Mouse (Mus musculus) monocyte, adult 5-6 weeks (primary cell): Measurements from ENCODE around the gene Gm45062. TPM values are rescaled to one million over a fixed set of nuclear protein-coding genes. Genes with fewer than 3 reads are reported as not detected.

Source experiments
- ATAC-seq: fragments of 153-309, 156-312 bp; replicated peaks from 2 replicates; pipeline ENCODE4 v1.8.0; 2017; ENCODE audit warnings: mild to moderate bottlenecking; ENCODE audit not compliant: low TSS enrichment, insufficient number of reproducible peaks, severe bottlenecking, poor library complexity, low FRiP score
- total RNA-seq: library from RNA; stranded (forward); fragments of 200-1000, 200-491, 200-594 nt; gene quantifications from 3 replicates; pipeline ENCODE4 v1.2.3, GENCODE M21; 2017

The Gm45062 gene
- total RNA-seq, 1 experiment from 2014 or later = 11.0 TPM

DNA sequence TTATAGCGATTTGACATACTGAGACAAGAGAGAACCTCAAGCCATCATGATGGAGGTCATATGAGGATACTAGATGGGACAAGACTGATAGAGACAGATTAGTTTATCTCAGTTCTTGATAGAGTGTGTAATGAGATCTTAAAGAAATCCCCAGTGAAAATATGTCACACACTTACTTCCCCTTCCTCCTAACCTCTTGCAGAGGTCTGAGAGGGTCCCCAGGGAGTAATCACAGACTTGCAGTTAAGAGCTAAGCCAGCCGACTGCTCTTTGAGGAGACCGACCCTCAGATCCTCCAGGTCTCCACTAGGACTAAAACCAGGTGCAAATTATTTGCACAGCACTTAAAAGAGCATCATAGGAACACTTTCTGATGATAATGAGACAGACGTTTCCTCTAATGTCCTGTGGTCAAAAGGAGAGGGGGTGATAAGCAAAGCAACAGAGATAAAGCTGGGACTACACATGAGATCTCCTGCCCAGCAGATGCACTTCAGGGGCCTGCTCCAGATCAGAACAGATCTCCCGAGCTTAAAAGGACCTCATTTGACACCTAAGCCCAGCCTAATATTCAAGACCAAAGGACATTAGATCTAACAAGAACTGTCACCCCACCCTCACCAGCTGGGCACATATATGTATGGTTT, 372.9 kb downstream of the Gm45062 start:
- ATAC-seq = no peak

DNA sequence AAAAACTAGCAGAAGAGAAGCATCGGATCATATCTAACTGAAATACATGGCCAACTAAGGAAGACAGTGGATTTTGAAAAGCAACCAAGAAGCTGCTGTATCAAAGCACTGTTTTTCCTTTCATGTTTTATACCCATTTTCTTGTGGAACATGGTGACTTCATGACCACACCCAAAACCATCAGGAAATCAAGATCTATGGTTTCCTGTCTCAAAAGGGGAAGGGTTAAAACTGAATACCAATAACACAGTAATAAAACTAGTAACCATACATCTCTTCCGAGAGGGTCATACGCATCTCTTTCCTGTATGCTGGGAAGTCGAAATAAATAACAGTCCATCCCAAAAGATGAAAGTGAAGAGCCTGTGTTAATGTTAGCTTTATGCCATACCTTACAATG, 373.5 kb downstream of the Gm45062 start:
- no peak for ATAC-seq

GRCm38 (mm10) chr6:8638122-8638521, 378.9 kb downstream of the Gm45062 start:
- no peak for ATAC-seq

GRCm38 (mm10) chr6:8638899-8639298, 379.6 kb downstream of the Gm45062 start:
- no peak for ATAC-seq

DNA sequence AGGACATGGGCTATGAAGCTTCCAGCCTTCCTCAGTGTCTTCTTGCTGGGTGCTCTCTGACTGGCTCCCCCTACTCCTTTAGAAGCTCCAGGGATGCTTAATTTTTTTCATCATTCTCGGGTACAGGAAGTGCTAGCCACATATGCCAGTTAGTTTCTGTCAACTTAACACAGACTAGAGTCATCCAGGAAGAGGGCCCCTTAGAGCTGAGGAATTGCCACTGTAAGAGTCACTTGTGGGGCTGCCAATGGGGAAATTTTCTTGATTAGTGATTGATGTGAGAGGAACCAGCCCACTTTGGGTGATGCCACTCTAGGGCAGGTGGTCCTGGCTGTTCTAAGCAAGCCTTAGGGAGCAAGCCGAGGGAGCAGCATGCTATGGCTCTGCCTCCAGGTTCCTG, 380.3 kb downstream of the Gm45062 start:
- no peak for ATAC-seq

- ATAC-seq = no peak
Measured at GRCm38 (mm10) chr6:8640863-8641262, 381.6 kb downstream of the Gm45062 start.

GRCm38 (mm10) chr6:8644703-8645102, 385.5 kb downstream of the Gm45062 start:
- no peak for ATAC-seq

GRCm38 (mm10) chr6:8645708-8646107, 386.5 kb downstream of the Gm45062 start:
- no peak for ATAC-seq

Other genes starting within 250 kb of the Gm45062 start
- 0.48 TPM in 1 of 3 replicates, not detected in the others for gene Col28a1, start 66.8 kb upstream of the Gm45062 start, total RNA-seq
- 16.5 to 18.9 TPM (median 17.0 TPM) in 3 replicates for gene Mios, start 50.2 kb upstream of the Gm45062 start, total RNA-seq
- gene Rpa3, start 277 bp upstream of the Gm45062 start, total RNA-seq = 22.9 to 36.8 TPM (median 35.3 TPM) in 3 replicates
- 12.1 to 17.1 TPM (median 16.2 TPM) in 3 replicates for gene Umad1, start 162 bp upstream of the Gm45062 start, total RNA-seq